Mouse (Mus musculus) fibroblast of lung, adult 2 months (primary cell): ENCODE data around the gene Nae1.
"Not testable (repeated sequence)": the region's sequence is repeated elsewhere in the genome, so short reads cannot be mapped to it uniquely, and the experiment has no call there.

ENCODE experiments used
- DNase-seq: peaks from one replicate; pipeline ENCODE4 v3.0.0-alpha.2; 2011; ENCODE audit warnings: low read depth

Nae1 gene

GRCm38 (mm10) chr8:104533971-104534778, at the start of gene Nae1, which contains the start of gene Car7:
Gene Nae1, minus strand, starts transcription at chr8:104534637.
Gene Car7, plus strand, starts transcription at chr8:104534689.
- DNase-seq: peak; percentile 73

- not testable (repeated sequence) for DNase-seq
Measured at GRCm38 (mm10) chr8:104577606-104578005, 43.2 kb upstream of the Nae1 start.

- no peak for DNase-seq
Measured at GRCm38 (mm10) chr8:104576820-104577219, 42.4 kb upstream of the Nae1 start.

- peak; percentile 42 for DNase-seq
Measured at GRCm38 (mm10) chr8:104570436-104571343, 36.3 kb upstream of the Nae1 start.

- DNase-seq: no peak
Measured at GRCm38 (mm10) chr8:104569559-104569958, 35.1 kb upstream of the Nae1 start.

- DNase-seq: no peak
Measured at GRCm38 (mm10) chr8:104565457-104565798, 31.0 kb upstream of the Nae1 start.

- DNase-seq: peak; percentile 75
Measured at GRCm38 (mm10) chr8:104564633-104565456, 30.4 kb upstream of the Nae1 start.

GRCm38 (mm10) chr8:104560731-104561130, 26.3 kb upstream of the Nae1 start:
- DNase-seq: no peak

- no peak for DNase-seq
Measured at GRCm38 (mm10) chr8:104557226-104557625, 22.8 kb upstream of the Nae1 start.

GRCm38 (mm10) chr8:104555191-104555590, 20.8 kb upstream of the Nae1 start:
- DNase-seq: no peak

- no peak for DNase-seq
Measured at GRCm38 (mm10) chr8:104543440-104544045, 9.1 kb upstream of the Nae1 start.

- DNase-seq: no peak
Measured at GRCm38 (mm10) chr8:104542160-104542559, 7.7 kb upstream of the Nae1 start.

GRCm38 (mm10) chr8:104541515-104541880, 7.1 kb upstream of the Nae1 start:
- no peak for DNase-seq

- DNase-seq: no peak
Measured at GRCm38 (mm10) chr8:104540710-104541514, 6.5 kb upstream of the Nae1 start.

- no peak for DNase-seq
Measured at GRCm38 (mm10) chr8:104540238-104540637, 5.8 kb upstream of the Nae1 start.

GRCm38 (mm10) chr8:104539566-104539965, 5.1 kb upstream of the Nae1 start:
- DNase-seq: no peak

GRCm38 (mm10) chr8:104538896-104539295, 4.5 kb upstream of the Nae1 start:
- no peak for DNase-seq

GRCm38 (mm10) chr8:104536028-104536427, 1.6 kb upstream of the Nae1 start:
- no peak for DNase-seq

GRCm38 (mm10) chr8:104535378-104535777, 941 bp upstream of the Nae1 start:
- DNase-seq: no peak

- no peak for DNase-seq
Measured at GRCm38 (mm10) chr8:104534779-104535141, 323 bp upstream of the Nae1 start.

GRCm38 (mm10) chr8:104533551-104533950, 886 bp downstream of the Nae1 start:
- no peak for DNase-seq
